Mouse (Mus musculus) retina, postnatal 1 day (tissue): Measurements from ENCODE around the gene Cog3.

Experiments used
- DNase-seq: peaks from one replicate; pipeline ENCODE4 v3.0.0-alpha.2; 2012

Gene Cog3

GRCm38 (mm10) chr14:75758401-75758800, 4.1 kb upstream of the Cog3 start:
- DNase-seq = no peak

- DNase-seq = no peak
These were observed 3.5 kb upstream of the Cog3 start for GRCm38 (mm10) chr14:75757821-75758220.

GRCm38 (mm10) chr14:75756971-75757370, 2.7 kb upstream of the Cog3 start:
- DNase-seq = no peak

GRCm38 (mm10) chr14:75753206-75753605, 1.1 kb downstream of the Cog3 start:
- DNase-seq = no peak

GRCm38 (mm10) chr14:75751040-75751439, 3.3 kb downstream of the Cog3 start:
- no peak for DNase-seq

- no peak for DNase-seq
These were observed 5.2 kb downstream of the Cog3 start for GRCm38 (mm10) chr14:75749123-75749522.

GRCm38 (mm10) chr14:75747960-75748359, 6.4 kb downstream of the Cog3 start:
- no peak for DNase-seq

GRCm38 (mm10) chr14:75741904-75742303, 12.4 kb downstream of the Cog3 start:
- no peak for DNase-seq

GRCm38 (mm10) chr14:75735597-75735996, 18.7 kb downstream of the Cog3 start:
- DNase-seq = no peak

- DNase-seq = no peak
These were observed 21.7 kb downstream of the Cog3 start for GRCm38 (mm10) chr14:75732631-75733030.

GRCm38 (mm10) chr14:75731361-75731760, 23.0 kb downstream of the Cog3 start:
- DNase-seq = no peak

GRCm38 (mm10) chr14:75728111-75728510, 26.2 kb downstream of the Cog3 start:
- DNase-seq = no peak

- DNase-seq = peak; percentile 20
These were observed 27.3 kb downstream of the Cog3 start for GRCm38 (mm10) chr14:75727046-75727445.

- DNase-seq = no peak
These were observed 31.5 kb downstream of the Cog3 start for GRCm38 (mm10) chr14:75722816-75723215.

GRCm38 (mm10) chr14:75721977-75722563, 32.2 kb downstream of the Cog3 start:
- peak; percentile 82 for DNase-seq

- no peak for DNase-seq
These were observed 34.2 kb downstream of the Cog3 start for GRCm38 (mm10) chr14:75720121-75720520.

- no peak for DNase-seq
These were observed 37.9 kb downstream of the Cog3 start for GRCm38 (mm10) chr14:75716410-75716809.

GRCm38 (mm10) chr14:75713661-75714060, 40.7 kb downstream of the Cog3 start:
- DNase-seq = peak; percentile 27

GRCm38 (mm10) chr14:75712687-75713086, 41.6 kb downstream of the Cog3 start:
- DNase-seq = no peak

- no peak for DNase-seq
These were observed 42.6 kb downstream of the Cog3 start for GRCm38 (mm10) chr14:75711731-75712130.

- DNase-seq = no peak
These were observed 45.3 kb downstream of the Cog3 start for GRCm38 (mm10) chr14:75708986-75709385.

- no peak for DNase-seq
These were observed 46.5 kb downstream of the Cog3 start for GRCm38 (mm10) chr14:75707771-75708170.

GRCm38 (mm10) chr14:75706647-75707046, 47.7 kb downstream of the Cog3 start:
- DNase-seq = no peak

GRCm38 (mm10) chr14:75697928-75698327, 56.4 kb downstream of the Cog3 start:
- DNase-seq = no peak

- no peak for DNase-seq
These were observed 58.2 kb downstream of the Cog3 start for GRCm38 (mm10) chr14:75696096-75696495.
